Mouse (Mus musculus) MEL-GATA-1-ER (cell line): ENCODE data around the gene Pax1.

Experiments
- DNase-seq: peaks from one replicate; pipeline ENCODE4 v3.0.0-alpha.2; 2012; ENCODE audit warnings: low read depth; ENCODE audit errors: extremely low read depth

Gene Pax1

GRCm38 (mm10) chr2:147372947-147373666 lies 11.4 kb downstream of the Pax1 start:
- no peak for DNase-seq

- no peak for DNase-seq
These were observed 11.9 kb downstream of the Pax1 start for GRCm38 (mm10) chr2:147373667-147374007.

DNA sequence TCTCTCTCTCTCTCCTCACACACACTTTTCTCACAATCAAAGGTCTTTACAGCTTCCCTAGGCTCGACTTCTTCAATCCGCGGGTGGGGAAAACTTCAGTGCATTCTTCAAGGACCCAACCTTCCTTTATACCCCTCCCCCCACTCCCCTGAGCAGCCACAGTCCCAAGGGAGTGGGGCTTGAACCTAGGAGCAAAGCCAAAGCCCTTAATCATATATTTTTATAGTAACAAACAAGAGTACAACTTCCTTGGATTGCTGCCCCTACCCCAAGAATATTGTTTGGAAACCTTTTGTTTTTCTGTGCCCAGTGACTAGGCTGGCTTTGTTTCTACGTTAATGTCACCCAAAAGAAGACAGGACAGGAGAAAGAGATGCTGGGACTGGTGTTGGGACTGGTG lies 12.5 kb downstream of the Pax1 start:
- DNase-seq = no peak

DNA sequence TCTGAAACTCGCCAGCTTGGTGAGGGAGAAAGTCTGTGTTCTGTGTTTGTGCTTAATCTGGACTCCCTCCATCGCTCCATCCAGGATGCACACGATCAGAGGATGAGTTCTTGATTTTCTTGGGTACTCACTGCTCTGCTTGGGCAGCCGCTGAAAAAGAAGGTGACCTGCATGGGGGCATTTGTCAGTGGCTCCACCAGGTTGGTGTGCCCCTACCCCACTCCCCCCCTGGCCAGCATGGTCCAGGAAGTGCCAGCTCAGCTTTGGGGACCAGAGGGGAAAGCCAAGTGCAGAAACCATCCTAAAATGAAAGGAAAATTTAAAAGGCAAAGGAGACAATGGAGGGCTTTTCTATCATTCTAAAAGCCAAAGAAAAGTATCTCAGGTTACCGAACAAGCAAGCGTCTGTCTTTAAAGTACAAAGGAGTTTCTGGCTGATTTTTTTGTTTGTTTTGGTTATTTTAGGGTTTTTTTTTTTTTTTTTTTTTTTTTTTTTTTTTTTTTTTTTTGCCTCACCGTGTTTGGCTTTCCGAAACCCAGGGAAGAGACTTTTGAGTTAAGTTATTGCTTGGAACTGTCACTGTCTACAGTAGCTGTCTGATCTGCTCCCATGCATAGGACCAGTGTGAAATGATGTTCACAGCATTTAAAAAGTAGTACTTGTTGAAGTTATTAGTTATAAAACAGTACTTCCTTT lies 13.4 kb downstream of the Pax1 start:
- DNase-seq = no peak

DNA sequence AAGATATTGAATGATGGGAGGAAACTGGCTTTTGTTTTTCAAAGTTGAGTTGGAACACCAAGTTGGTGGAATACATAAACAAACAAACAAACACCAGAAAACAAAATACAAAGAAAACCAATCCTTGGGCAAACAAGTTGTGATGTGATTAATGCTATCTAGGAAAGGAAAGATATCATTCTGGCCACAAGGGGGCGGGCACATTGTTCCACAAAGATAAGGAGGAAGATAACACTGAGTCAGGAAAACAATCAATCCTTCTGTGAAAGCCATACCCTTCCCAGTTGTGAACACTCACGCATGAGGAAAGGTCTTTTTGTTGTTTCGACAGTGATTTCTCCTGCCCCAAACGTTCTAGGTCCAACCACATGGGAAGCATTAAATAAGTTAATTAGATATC lies 17.2 kb downstream of the Pax1 start:
- DNase-seq = no peak

- no peak for DNase-seq
These were observed 21.6 kb downstream of the Pax1 start for GRCm38 (mm10) chr2:147383373-147383772.

DNA sequence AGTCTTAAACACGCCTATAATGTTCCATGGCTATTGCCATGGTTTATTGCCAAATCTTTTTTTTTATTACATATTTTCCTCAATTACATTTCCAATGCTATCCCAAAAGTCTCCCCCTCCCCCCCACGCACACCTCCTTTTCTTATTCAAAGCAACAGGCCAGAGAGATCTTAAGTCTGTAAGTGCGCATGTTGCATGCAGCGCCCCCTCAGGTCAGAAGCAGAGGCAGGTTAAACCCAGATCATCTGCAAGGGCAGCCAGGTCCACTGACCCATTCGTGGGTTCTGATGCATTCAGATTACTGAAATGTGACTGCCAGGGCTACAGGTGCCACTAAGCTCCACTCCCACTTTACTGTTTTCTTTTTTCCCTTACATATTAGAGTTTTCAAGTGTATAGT lies 25.2 kb downstream of the Pax1 start:
- DNase-seq = no peak

- no peak for DNase-seq
These were observed 47.6 kb downstream of the Pax1 start for GRCm38 (mm10) chr2:147409323-147409722.

- DNase-seq = no peak
These were observed 53.3 kb downstream of the Pax1 start for GRCm38 (mm10) chr2:147415037-147415436.

GRCm38 (mm10) chr2:147424582-147425255 lies 63.0 kb downstream of the Pax1 start:
- DNase-seq = no peak

GRCm38 (mm10) chr2:147429607-147430356 lies 68.1 kb downstream of the Pax1 start:
- DNase-seq = no peak

GRCm38 (mm10) chr2:147433120-147433519 lies 71.4 kb downstream of the Pax1 start:
- no peak for DNase-seq
